Mouse (Mus musculus): ENCODE data around the gene Dpp10.

GRCm38 (mm10) chr1:124031968-124032367, 13.4 kb downstream of the Dpp10 start:
- TF ChIP-seq CTCF (IDR thresholded peaks at IDR 0.05): no peak
- TF ChIP-seq EP300 (IDR thresholded peaks at IDR 0.05): no peak

All from lung, postnatal 0 days (tissue).